Mouse (Mus musculus): ENCODE data around the gene Olfr309. TPM values are rescaled to one million over a fixed set of nuclear protein-coding genes. Genes with fewer than 3 reads are reported as not detected.

The Olfr309 gene
- not detected for polyA plus RNA-seq (2017; shearing (Covaris generic))

GRCm38 (mm10) chr7:86313608-86314007, at the start of gene Olfr309:
Olfr309 (minus strand) TSS chr7:86313708.

GRCm38 (mm10) chr7:86337486-86337885, 24.0 kb upstream of the Olfr309 start, which contains the start of gene Olfr307:
Olfr307 (minus strand) TSS chr7:86337586.

GRCm38 (mm10) chr7:86325530-86325929, 12.0 kb upstream of the Olfr309 start, which contains the start of gene Olfr308:
Olfr308 (minus strand) TSS chr7:86325630.

GRCm38 (mm10) chr7:86277072-86277471, 36.4 kb downstream of the Olfr309 start, which contains the start of gene Olfr310:
Olfr310 (minus strand) TSS chr7:86277172.

Other genes starting within 250 kb of the Olfr309 start
- not detected for gene Vmn2r75, start 141.9 kb downstream of the Olfr309 start, polyA plus RNA-seq (2017; shearing (Covaris generic))
- gene Vmn2r76, start 67.4 kb downstream of the Olfr309 start, polyA plus RNA-seq (2017; shearing (Covaris generic)) = 0.10 TPM
- not detected for gene Olfr310, start 36.5 kb downstream of the Olfr309 start, polyA plus RNA-seq (2017; shearing (Covaris generic))
- gene Olfr308, start 11.9 kb upstream of the Olfr309 start, polyA plus RNA-seq (2017; shearing (Covaris generic)) = not detected
- gene Olfr307, start 23.9 kb upstream of the Olfr309 start, polyA plus RNA-seq (2017; shearing (Covaris generic)) = not detected
- gene Olfr305, start 53.2 kb upstream of the Olfr309 start, polyA plus RNA-seq (2017; shearing (Covaris generic)) = not detected
- gene Olfr304, start 73.0 kb upstream of the Olfr309 start, polyA plus RNA-seq (2017; shearing (Covaris generic)) = not detected
- gene Olfr303, start 84.1 kb upstream of the Olfr309 start, polyA plus RNA-seq (2017; shearing (Covaris generic)) = not detected
- gene Olfr301, start 90.1 kb upstream of the Olfr309 start, polyA plus RNA-seq (2017; shearing (Covaris generic)) = not detected
- not detected for gene Olfr299, start 146.2 kb upstream of the Olfr309 start, polyA plus RNA-seq (2017; shearing (Covaris generic))
- gene Olfr298, start 178.8 kb upstream of the Olfr309 start, polyA plus RNA-seq (2017; shearing (Covaris generic)) = not detected
- gene Olfr297, start 206.3 kb upstream of the Olfr309 start, polyA plus RNA-seq (2017; shearing (Covaris generic)) = not detected